12 mouse cellular contexts compared by ENCODE assay signal in genomic region chr5:101496924-101497697, GRCm38 (mm10).
DNase-seq lines count a peak whose midpoint lies in the region; ATAC-seq lines count a peak whose summit lies in the region.
"Had no signal": no experiment of that assay in that cellular context is flagged by ENCODE, and none has a peak within 500 bp of the region (broad histone marks: within the 10 kb centered on the region; RNA-seq: fewer than 3 reads in every experiment).

No protein-coding gene starts in this region.

- no peaks in the 10 kb centered on the region for H3K36me3 ChIP-seq in kidney, embryonic 15.5 days
- no peaks in the 10 kb centered on the region for H3K36me3 ChIP-seq in kidney, embryonic 14.5 days (ENCODE audit: control insufficient read depth, insufficient read depth, low read length)
- H3K36me3 ChIP-seq in midbrain, embryonic 12.5 days = no peaks in the 10 kb centered on the region
- H3K36me3 ChIP-seq: liver, embryonic 15.5 days had no signal

- no peak overlapping the region for H3K4me2 ChIP-seq in kidney, embryonic 15.5 days
- no peak overlapping the region for H3K4me2 ChIP-seq in kidney, embryonic 14.5 days (replicated peaks; ENCODE audit: low read depth, low read length)
- H3K4me2 ChIP-seq in midbrain, embryonic 12.5 days (replicated peaks) = no peak overlapping the region
- H3K4me2 ChIP-seq: liver, embryonic 15.5 days had no signal

- no peaks in the 10 kb centered on the region for H3K9me3 ChIP-seq in kidney, embryonic 15.5 days (replicated peaks)
- H3K9me3 ChIP-seq in kidney, embryonic 14.5 days (ENCODE audit: control insufficient read depth, low read length) = no peaks in the 10 kb centered on the region
- H3K9me3 ChIP-seq in midbrain, embryonic 12.5 days = no peaks in the 10 kb centered on the region
- H3K9me3 ChIP-seq: liver, embryonic 15.5 days had no signal

- 55% methylated on average over 16 of the region's 16 CpGs for WGBS in kidney, embryonic 15.5 days
- 53% methylated on average over 16 of the region's 16 CpGs for WGBS in kidney, embryonic 14.5 days
- WGBS in midbrain, embryonic 12.5 days = 56% methylated on average over 16 of the region's 16 CpGs

- H3K27ac ChIP-seq in kidney, embryonic 15.5 days = no peak overlapping the region
- no peak overlapping the region for H3K27ac ChIP-seq in kidney, embryonic 14.5 days (ENCODE audit: low read depth, low read length)
- no peak overlapping the region for H3K27ac ChIP-seq in midbrain, embryonic 12.5 days (replicated peaks)
- H3K27ac ChIP-seq: liver, embryonic 15.5 days had no signal

- no peaks in the 10 kb centered on the region for H3K4me1 ChIP-seq in kidney, embryonic 15.5 days
- H3K4me1 ChIP-seq in kidney, embryonic 14.5 days (ENCODE audit: control insufficient read depth, insufficient read depth, low read length) = no peaks in the 10 kb centered on the region
- H3K4me1 ChIP-seq in midbrain, embryonic 12.5 days = no peaks in the 10 kb centered on the region; the same call in 1 of the 2 replicates
- H3K4me1 ChIP-seq: liver, embryonic 15.5 days had no signal

- no peak overlapping the region for H3K9ac ChIP-seq in kidney, embryonic 15.5 days
- H3K9ac ChIP-seq in kidney, embryonic 14.5 days (ENCODE audit: low read depth, low read length) = no peak overlapping the region
- no peak overlapping the region for H3K9ac ChIP-seq in midbrain, embryonic 12.5 days (replicated peaks)
- H3K9ac ChIP-seq: liver, embryonic 15.5 days had no signal

- H3K4me3 ChIP-seq in kidney, embryonic 15.5 days (replicated peaks) = no peak overlapping the region
- no peak overlapping the region for H3K4me3 ChIP-seq in kidney, embryonic 14.5 days (ENCODE audit: low read length)
- H3K4me3 ChIP-seq in midbrain, embryonic 12.5 days = no peak overlapping the region
- H3K4me3 ChIP-seq: erythroblast, embryonic 14.5 days; liver, embryonic 15.5 days had no signal

- 0 out of 2 replicates have a peak, but pooled peaks have one; percentile 52 for ATAC-seq in kidney, embryonic 15.5 days (replicated peaks; ENCODE audit: low FRiP score)
- no peak for ATAC-seq in kidney, embryonic 14.5 days (ENCODE audit: low FRiP score, low TSS enrichment)
- ATAC-seq in midbrain, embryonic 12.5 days (ENCODE audit: low FRiP score, low read depth) = peak; percentile 49

- peak; percentile 7 to 44 for DNase-seq in adrenal gland, adult (ENCODE audit: inconsistent age in 2 of 2, low spot score in 1 of 2)
- no peak for DNase-seq in adrenal gland, postnatal 4 days (ENCODE audit: low spot score in 2 of 2)
- peak; percentile 33 for DNase-seq in retina, postnatal 1 day
- DNase-seq in urinary bladder, postnatal 10 days (ENCODE audit: low spot score) = no peak
- no peak for DNase-seq in right cerebral cortex, postnatal 25 days
- DNase-seq: gastrocnemius, postnatal 14 days; kidney, adult 8-10 months had no signal

- H3K27me3 ChIP-seq in kidney, embryonic 15.5 days = no peaks in the 10 kb centered on the region
- H3K27me3 ChIP-seq in kidney, embryonic 14.5 days (ENCODE audit: control insufficient read depth, insufficient read depth, low read length) = no peaks in the 10 kb centered on the region
- peaks cover 64% of the 10 kb centered on the region for H3K27me3 ChIP-seq in midbrain, embryonic 12.5 days
- H3K27me3 ChIP-seq: liver, embryonic 15.5 days had no signal

Comparison
In these comparisons a context has a peak if more than half of its experiments do, and no peak if none do; other contexts are left out.
1. DNase-seq: peak in adrenal gland, adult (2 of 2) and retina, postnatal 1 day (single experiment); none in adrenal gland, postnatal 4 days (0 of 2), urinary bladder, postnatal 10 days (single experiment) and right cerebral cortex, postnatal 25 days (single experiment).